Mouse (Mus musculus) retina, postnatal 7 days (tissue): Measurements from ENCODE around the gene Aknad1.

Experiments used
- DNase-seq: peaks from one replicate; pipeline ENCODE4 v3.0.0-alpha.2; 2012; ENCODE audit warnings: low read depth, low spot score

The Aknad1 gene

DNA sequence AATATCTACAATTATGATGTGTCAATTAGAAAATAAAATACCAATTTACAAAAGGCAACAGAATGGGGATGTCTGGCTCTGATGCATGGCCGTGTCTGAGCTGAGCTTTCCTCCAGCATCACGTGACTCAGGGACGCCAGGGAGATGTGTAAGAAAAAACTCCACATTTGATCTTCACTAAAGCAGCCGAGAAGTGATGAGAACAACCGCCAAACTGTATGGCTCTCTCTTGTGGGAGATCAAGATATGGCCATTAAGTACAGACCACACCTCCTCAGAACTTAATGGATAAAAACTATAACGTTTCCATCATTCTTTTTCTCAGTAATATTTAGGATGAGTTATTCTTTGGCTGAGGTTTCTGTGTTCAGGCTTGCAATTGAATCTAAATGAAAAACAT is 11.6 kb downstream of the Aknad1 start:
- DNase-seq, result no peak

DNA sequence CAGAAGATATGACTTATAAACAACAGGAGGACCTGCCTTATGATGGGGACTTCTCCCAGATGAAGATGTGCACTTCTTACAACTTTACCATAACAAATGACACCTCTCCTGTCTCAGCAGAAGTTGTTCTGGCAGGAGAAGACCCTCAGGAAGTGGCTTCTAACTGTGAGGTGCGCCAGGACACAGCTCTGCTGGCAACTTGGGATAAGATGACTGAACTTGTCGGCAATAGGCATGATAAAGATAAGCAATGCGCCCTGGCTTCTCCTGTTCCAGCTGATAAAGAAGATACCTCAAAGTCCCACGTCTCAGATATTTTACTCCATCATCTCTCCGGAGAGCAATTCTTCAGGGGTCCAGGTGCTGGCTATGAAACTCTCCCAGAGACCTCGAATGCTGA is 12.2 kb downstream of the Aknad1 start:
- no peak for DNase-seq

GRCm38 (mm10) chr3:108754541-108754940 is 15.1 kb downstream of the Aknad1 start:
- no peak for DNase-seq

- no peak for DNase-seq
These were observed 16.1 kb downstream of the Aknad1 start for GRCm38 (mm10) chr3:108755542-108755941.

DNA sequence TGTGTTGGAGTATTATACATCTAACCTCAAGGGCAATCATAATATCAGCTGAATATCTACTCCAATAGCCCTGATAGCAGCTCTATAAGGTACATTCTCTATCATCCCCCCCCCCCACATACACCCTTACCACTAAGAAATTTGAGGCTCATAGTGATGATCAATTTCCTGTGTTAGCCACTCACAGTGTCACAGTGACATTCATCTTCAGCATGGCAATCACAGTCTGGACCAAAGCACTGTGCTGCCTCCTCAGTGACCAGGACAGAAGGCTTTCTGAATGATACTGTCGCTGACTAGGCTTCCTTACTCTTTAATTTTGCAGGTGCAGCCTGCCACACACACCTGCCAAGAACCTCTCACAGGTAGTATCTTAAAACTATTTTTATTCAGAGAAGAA is 16.7 kb downstream of the Aknad1 start:
- DNase-seq, result no peak

DNA sequence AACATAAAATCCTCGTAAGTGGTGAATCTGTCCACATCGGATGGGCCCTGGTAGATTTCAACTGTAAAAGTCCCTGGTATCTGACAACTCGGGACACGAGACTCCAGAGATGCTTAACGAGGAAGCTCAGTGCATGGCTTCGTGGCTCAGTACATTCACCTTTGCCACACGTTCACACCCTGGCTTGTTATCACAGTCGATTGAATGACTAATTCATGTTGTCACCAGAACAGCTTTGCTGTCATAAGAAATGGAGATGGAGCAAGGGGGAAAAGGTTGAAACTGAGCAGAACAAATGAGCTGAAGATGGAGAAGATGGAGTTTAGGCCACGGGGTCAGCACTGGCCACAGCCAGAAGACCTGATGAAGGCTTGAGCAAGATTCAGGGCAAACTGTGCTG is 18.1 kb downstream of the Aknad1 start:
- no peak for DNase-seq

DNA sequence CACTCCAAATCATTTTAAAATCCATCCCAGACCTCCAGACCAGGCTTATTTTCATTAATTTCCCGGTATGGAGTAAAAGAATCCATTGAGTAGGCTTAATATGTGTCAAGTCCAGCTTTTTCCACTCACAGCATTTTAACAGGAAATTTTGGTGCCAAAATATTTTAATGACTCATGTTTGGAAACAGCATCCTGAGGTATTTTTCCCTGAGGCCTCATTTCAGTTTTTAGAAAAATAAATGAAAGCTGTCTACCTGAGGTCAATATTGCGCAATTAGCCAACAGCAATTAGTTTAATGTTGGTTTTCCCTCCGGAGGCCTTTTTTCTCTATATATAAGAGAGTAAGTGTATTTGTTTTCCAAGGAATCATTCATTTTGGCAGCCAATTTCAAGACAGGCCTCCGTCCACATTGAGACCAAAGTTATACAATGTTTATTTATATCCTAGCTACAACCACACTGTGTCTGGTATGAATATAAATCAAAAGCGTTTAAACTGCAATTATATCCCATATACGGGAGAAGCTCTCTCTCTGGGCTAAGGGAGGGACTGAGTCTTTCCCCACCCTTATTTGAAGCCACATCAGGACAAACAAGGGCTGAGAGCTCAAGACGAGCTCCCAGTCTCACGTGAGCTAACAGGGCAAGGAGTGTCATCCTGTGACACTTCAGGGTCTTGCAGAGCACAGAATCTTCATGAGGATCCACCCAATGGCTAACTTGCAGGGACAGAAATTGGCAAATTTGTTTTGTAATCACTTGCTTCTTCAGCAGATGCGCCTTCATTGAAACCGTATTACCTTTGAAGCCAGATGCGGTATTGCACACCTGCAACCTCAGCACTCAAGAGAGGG is 20.3 kb downstream of the Aknad1 start:
- no peak for DNase-seq

DNA sequence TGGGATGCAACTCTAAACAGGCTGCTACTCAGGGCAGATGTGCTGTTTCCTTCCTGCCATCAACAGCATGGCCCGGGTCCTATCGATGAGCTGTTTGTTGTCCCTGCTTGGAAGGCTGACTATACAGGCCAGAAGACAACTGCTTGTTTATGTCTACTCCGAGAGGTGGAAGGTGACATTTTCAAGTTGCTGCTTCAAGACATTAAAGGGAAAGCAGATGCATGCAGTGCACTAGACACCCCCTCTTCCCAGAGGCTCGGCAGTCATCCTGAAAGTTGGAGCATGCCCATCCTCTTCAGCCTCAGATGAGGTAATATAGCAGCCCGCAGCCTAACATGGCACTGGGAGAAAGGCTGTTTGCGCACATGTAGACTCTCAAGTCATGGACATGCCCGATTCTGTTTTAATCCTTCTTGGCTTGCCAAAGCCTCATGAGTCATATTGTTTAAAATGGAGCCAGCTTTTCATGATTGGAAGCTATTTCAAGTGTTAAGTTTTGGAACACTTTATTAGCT is 23.2 kb downstream of the Aknad1 start:
- DNase-seq, result no peak

DNA sequence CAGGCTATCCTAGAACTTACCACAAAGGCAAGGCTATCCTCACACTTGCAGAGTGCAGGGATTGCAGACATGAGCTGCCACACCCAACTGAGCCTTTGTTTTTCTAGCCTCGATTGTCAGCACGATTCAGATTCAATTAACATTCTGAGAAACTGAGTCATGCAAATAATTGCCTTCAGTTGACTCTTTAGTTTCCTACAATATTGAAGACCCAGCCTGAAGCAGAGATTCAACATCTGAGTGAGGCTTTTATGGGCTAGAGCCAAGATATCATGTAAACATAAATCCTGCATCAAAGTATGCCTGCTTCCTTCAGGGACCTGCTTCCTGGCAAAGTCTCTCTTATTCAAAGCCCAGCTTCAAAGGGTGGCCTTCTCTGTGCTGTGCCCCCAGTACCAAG is 24.2 kb downstream of the Aknad1 start:
- DNase-seq, result no peak

- no peak for DNase-seq
These were observed 25.5 kb downstream of the Aknad1 start for GRCm38 (mm10) chr3:108764976-108765375.

DNA sequence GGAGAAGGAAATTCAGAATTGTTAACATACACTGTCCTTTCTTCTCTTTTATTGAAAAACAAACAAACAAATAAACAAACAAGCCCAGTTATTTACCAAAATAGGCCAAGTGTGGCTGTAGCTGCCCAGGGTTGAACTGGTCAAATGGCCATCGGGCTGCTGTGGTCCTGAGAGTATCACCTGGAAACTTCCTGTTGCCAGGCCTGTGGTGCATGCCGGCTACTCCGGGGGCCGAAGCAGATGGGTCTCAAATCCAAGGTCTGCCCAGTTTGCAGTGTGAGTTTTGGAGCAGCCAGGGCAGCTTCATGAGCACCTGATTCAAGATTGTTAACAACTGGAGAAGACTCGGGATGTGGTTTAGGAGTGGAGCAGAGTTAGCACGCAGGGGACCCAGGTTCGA is 26.0 kb downstream of the Aknad1 start:
- DNase-seq, result no peak

DNA sequence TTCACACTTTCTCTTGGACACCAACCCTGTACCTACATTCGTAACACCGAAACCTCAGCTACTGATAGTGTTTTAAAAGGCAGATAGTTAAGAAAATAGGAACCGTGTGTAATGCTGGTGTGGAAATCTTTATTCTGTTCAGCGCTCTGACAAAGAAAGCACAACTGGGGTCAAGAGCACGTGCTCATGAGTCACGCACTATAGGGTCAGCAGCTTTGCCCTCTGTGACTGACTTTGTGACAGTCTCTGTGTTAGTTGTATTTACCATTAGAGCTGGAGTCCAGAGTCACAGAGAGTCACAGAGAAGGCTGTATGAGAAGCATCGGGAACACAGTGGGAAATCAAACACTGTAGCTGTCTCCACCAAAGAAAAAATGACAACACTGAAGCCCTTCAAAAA is 27.5 kb downstream of the Aknad1 start:
- DNase-seq, result no peak

DNA sequence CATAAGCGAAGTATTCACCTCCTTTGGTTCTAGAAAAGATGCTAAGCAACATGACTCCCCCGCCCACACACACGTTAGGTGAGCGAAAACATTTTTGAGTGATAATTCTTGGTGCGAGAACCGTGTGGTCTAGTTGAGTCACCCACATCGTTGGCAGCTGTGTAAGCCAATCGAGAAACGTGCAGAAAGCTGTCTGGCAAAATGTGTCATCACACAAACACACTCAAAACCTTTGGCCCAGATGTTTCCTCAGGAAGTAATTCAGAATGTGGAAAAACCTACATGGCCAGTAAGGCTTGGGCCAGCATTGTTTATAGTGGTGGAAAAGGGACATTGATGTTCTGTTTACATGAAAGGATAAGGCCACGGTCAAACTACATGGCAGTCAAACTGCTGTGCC is 28.0 kb downstream of the Aknad1 start:
- no peak for DNase-seq

- DNase-seq, result no peak
These were observed 30.1 kb downstream of the Aknad1 start for GRCm38 (mm10) chr3:108769547-108769946.

DNA sequence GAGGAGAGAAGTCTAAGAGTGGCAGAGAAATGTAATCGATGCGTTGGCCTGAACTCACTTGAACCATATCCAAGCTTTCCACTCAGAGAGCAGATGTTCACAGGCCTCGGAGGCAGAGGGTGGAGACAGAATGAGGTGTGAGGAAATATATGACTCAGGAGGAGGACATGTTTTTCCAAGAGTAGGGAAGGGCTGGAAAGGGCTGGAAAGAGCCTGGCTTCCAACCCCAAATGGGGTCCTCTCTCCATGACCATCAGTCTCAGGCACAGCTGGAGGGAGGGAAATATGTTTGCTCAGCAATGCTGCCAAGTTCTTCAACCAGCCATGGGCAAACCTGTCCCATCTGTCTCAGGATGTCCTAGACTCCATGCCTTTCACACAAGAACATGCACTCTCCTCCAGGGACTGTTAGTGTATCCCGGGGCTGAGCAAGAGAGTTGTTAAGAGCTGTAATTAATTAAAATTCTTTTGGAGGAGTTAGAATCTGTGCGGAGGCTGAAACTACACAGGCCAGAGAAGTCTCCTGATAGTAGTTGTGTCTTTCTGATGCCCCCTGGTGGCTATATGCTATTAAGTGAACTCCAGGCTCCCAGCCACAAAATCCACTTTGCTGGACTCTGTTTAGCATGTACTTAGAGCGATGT is 31.4 kb downstream of the Aknad1 start:
- DNase-seq, result peak; percentile 50

- DNase-seq, result no peak
These were observed 32.8 kb downstream of the Aknad1 start for GRCm38 (mm10) chr3:108772211-108772610.

- DNase-seq, result no peak
These were observed 33.4 kb downstream of the Aknad1 start for GRCm38 (mm10) chr3:108772811-108773210.

- DNase-seq, result no peak
These were observed 39.5 kb downstream of the Aknad1 start for GRCm38 (mm10) chr3:108778761-108779540.

DNA sequence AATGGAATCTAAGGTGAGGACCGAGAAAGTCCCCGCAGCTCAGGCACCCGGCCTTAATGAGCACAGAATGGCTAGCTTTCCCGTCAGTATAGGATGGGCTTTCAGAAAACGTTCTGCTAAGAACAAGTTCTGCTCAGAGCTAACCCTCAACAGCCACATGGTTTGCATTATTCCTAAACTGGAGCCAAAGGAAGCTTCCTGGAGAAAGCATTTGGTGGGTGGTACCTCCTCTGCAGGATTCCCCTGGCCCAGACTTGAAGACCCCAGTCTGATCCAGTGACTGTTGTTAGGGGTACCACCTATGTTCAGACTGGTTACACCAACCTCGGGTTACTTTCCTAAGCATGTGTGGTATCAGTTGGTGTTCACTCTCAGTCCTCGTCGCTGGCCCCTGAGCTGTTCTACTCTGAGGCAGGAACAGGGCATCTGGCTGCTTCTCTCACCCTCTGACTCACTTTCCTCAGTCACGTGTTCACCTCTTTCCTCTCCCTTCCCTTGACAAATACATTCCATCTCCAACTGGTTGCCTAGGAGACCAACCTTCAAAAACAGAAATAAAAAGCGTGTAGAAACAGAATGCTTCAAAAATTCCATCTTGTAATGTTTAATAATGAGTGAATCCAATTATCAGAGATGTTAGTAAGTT is 41.9 kb downstream of the Aknad1 start:
- no peak for DNase-seq

- DNase-seq, result no peak
These were observed 42.4 kb downstream of the Aknad1 start for GRCm38 (mm10) chr3:108781884-108782270.

- no peak for DNase-seq
These were observed 43.0 kb downstream of the Aknad1 start for GRCm38 (mm10) chr3:108782364-108782895.
